Mouse (Mus musculus): Measurements from ENCODE around the gene Olfr298.

Gene Olfr298

DNA sequence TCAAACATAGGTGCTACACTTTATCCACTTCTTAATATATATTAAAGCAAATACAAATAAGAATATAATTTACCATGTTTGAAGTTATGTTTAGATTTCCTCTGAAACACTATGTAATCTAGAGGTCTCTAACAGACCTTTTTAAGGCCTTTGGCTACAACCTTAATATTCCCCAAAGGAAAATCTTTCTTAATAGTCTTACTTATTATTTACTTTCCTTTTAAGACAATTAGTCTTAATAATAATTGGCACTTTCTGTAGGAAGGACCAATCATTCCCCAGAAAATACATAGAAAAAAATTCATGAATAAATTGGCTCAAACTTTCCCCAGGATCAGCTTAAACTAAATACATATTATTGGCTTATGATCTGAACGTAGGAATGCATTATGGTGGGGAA, at the start of gene Olfr298:
TSS of gene Olfr298 (minus strand) at position 101 of the 400 bp plus-strand sequence.
- no peak for TF ChIP-seq GATA4 (IDR thresholded peaks at IDR 0.05; ENCODE audit: insufficient replicate concordance, low read length)

DNA sequence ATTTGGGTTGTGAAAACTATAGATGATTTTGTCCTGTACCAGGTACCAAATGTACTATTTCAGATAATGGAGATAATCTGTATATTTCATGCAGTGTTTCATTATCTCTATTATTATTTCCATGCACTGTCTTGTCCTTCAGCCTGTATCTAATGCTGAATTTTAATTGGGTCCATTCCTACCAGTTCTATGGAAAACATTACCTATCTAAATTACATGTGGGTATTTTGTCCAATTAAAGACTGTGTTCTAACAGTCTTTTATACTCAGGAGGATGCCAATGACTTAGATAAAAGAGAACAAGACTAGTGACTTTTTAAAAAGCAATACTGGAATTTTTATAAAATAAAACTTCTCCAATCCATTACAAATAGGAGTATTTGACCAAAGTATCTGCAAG, 27.4 kb upstream of the Olfr298 start, which contains the start of gene Olfr297:
TSS of gene Olfr297 (plus strand) at position 301 of the 400 bp plus-strand sequence.
- no peak for TF ChIP-seq GATA4 (IDR thresholded peaks at IDR 0.05; ENCODE audit: insufficient replicate concordance, low read length)

DNA sequence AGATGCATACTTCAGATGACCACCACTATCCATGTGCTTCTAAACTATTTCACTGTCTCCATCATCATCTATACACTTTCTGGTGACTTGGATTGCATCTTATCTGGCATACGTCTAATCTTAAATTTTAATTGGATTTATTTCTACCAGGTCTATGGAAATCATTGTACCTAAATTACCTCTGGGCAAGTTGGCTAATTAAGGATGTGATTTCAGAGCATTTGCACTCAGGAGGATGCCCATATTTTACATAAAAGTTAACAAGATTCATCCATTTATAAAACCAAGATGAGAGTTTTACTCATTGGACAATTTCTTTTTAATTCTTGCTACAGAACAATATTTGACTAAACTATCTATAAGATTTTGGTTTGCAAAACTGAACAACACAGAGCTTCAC, 32.7 kb downstream of the Olfr298 start, which contains the start of gene Olfr299:
TSS of gene Olfr299 (plus strand) at position 301 of the 400 bp plus-strand sequence.
- TF ChIP-seq GATA4 (IDR thresholded peaks at IDR 0.05; ENCODE audit: insufficient replicate concordance, low read length), result no peak

All from liver, adult (tissue).